Mouse (Mus musculus) kidney, embryonic 16.5 days (tissue): ENCODE results near the gene Paqr6. TPM values are rescaled to one million over a fixed set of nuclear protein-coding genes. Genes with fewer than 3 reads are reported as not detected.

ENCODE experiments used
- ATAC-seq: fragments of 200-750 bp; cut with Nextera tagmentation; 2 replicates; pipeline ENCODE4 v1.8.0; 2017; ENCODE audit warnings: moderate TSS enrichment; ENCODE audit not compliant: low FRiP score, low TSS enrichment
- H3K27ac ChIP-seq: fragments of 300-500 bp; sonication (generic); 2 replicates; pipeline ENCODE4 v1.5.1; 2014; ENCODE audit warnings: low read length
- H3K27me3 ChIP-seq: fragments of 300-500 bp; sonication (generic); 2 replicates; pipeline ENCODE4 v1.6.1; 2014; ENCODE audit warnings: low read length, control low read depth, mixed read lengths; ENCODE audit not compliant: insufficient read depth
- H3K36me3 ChIP-seq: fragments of 300-500 bp; sonication (generic); 2 replicates; pipeline ENCODE4 v1.6.1; 2014; ENCODE audit warnings: low read length, control low read depth, mixed read lengths; ENCODE audit not compliant: insufficient read depth
- H3K4me1 ChIP-seq: fragments of 300-500 bp; sonication (generic); 2 replicates; pipeline ENCODE4 v1.6.1; 2014; ENCODE audit warnings: low read length, control low read depth, mixed read lengths; ENCODE audit not compliant: insufficient read depth
- H3K4me2 ChIP-seq: fragments of 300-500 bp; sonication (generic); replicated peaks from 2 replicates; pipeline ENCODE4 v1.6.1; 2014; ENCODE audit warnings: low read depth, low read length
- H3K4me3 ChIP-seq: fragments of 300-500 bp; sonication (generic); 2 replicates; pipeline ENCODE4 v1.5.1; 2014; ENCODE audit warnings: mild to moderate bottlenecking, low read length
- H3K9ac ChIP-seq: fragments of 300-500 bp; sonication (generic); replicated peaks from 2 replicates; pipeline ENCODE4 v1.6.1; 2014; ENCODE audit warnings: low read length
- H3K9me3 ChIP-seq: fragments of 300-500 bp; sonication (generic); 2 replicates; pipeline ENCODE4 v1.6.1; 2016; ENCODE audit warnings: low read length, control low read depth
- WGBS: fragments of 180-500 bp; shearing (Covaris S2); extraction: QIAGEN DNeasy Blood & Tissue Kit; methylation state at CpG from one replicate; pipeline ENCODE4 v1.1.7; 2014; 5-methylcytosine and 5-hydroxymethylcytosine counted together
- polyA plus RNA-seq: library from polyadenylated mRNA; unstranded; fragments of >200 nt; fragmentation: Nextera tagmentation; extraction: Ambion mirVana; gene quantifications from 2 replicates; pipeline ENCODE4 v1.2.1, GENCODE M21; 2015

The Paqr6 gene
- 19.1 and 22.1 TPM in 2 replicates for polyA plus RNA-seq

DNA sequence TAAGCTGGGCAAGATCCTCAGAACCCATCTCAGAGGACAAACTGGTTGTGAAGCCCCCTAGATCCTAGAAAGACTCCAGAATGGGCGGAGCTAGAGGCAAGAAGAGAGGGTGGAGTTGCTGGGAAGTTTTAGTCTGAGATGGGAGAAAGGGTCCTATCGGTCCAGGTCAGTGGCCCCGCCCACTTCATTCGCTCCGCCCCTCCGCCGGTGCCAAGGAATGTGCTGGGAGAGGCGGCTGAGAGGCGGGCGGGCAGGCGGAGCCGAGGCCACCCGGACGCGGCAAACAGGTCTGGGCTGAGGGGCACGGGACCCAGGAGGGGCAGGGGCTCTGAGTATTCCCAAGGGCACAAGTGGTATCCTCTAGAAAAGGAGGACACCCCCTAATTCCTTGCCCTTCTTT, at the start of gene Paqr6:
TSS of gene Paqr6 (plus strand) at position 248 of the 400 bp plus-strand sequence.
- peaks cover 7% of the 10 kb centered on the region; the same call in 1 of the 2 replicates for H3K27me3 ChIP-seq
- H3K4me3 ChIP-seq, result peak within 1 kb of the TSS; percentile 30
- 2% methylated on average over 16 of the region's 16 CpGs for WGBS
- H3K4me2 ChIP-seq, result peak within 1 kb of the TSS; percentile 42
- peaks cover 28% of the 10 kb centered on the region for H3K36me3 ChIP-seq
- no peaks in the 10 kb centered on the region for H3K9me3 ChIP-seq
- H3K27ac ChIP-seq, result peak within 1 kb of the TSS; percentile 22; the same call in 1 of the 2 replicates
- peak within 1 kb of the TSS; percentile 23; the same call in 1 of the 2 replicates for H3K9ac ChIP-seq
- peak; percentile 47 for ATAC-seq
- H3K4me1 ChIP-seq, result peaks cover 10% of the 10 kb centered on the region; the same call in 1 of the 2 replicates

DNA sequence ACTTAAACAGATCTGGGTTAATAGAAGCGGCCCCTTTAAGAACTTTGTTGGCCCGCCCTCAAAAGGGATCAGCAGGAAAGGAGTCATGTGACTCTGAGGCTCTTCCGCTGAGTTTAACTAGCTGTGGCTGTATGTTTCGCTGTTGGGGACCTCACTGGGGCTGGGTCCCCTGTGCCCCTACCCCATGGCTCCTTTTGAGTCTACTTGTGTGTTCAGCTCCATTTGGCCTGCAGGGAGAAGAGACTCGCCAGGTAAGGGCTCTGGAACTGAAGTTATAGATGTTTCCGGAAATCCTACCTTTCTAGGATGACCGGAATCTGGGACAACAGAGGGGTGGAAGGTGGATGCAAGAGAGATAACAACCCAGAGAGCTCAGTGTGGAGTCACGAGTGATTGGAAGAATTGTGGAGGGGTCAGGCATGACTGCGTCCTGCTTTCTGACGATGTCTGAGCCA, 39.4 kb upstream of the Paqr6 start, which contains the start of gene Glmp:
TSS of gene Glmp (plus strand) at position 73 of the 455 bp plus-strand sequence.
- peak within 1 kb of the TSS; percentile 89 for H3K9ac ChIP-seq
- H3K27me3 ChIP-seq, result no peaks in the 10 kb centered on the region
- H3K9me3 ChIP-seq, result no peaks in the 10 kb centered on the region
- peak within 1 kb of the TSS; percentile 82 for H3K4me2 ChIP-seq
- H3K4me3 ChIP-seq, result peak within 1 kb of the TSS; percentile 94
- peak; percentile 83 for ATAC-seq
- whole genome bisulfite sequencing, result 0% methylated on average over 10 of the region's 10 CpGs
- peaks cover 12% of the 10 kb centered on the region for H3K4me1 ChIP-seq
- peak within 1 kb of the TSS; percentile 72 for H3K27ac ChIP-seq
- H3K36me3 ChIP-seq, result peaks cover 36% of the 10 kb centered on the region

DNA sequence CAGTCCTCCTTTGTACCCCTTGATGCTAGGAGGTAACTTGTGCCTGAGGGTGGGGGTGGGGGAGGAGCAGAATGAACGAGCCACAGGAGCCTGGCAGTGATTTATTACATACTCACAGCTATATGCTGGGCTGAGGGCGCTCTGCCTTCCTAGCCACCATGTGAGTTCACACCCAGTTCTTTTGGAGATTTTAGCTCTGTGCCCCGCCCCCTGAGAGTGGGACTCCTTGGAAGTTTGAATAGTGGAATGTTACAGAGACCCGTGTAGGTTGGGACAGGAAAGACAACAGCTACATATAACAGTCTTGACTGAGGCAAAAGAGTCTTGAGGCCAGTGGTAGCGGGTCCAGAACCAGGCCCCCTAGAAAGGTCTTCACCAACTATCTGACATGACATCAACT, 35.4 kb upstream of the Paqr6 start:
- Histone ChIP-seq H3K27ac (no peak overlapping the region), H3K9me3 (no peaks in the 10 kb centered on the region), H3K36me3 (peaks cover 8% of the 10 kb centered on the region; the same call in 1 of the 2 replicates), H3K4me2 (no peak overlapping the region), H3K4me3 (no peak overlapping the region), H3K9ac (no peak overlapping the region), H3K4me1 (peaks cover 16% of the 10 kb centered on the region), H3K27me3 (no peaks in the 10 kb centered on the region)
- 50% methylated on average over 5 of the region's 5 CpGs for WGBS
- no peak for ATAC-seq

DNA sequence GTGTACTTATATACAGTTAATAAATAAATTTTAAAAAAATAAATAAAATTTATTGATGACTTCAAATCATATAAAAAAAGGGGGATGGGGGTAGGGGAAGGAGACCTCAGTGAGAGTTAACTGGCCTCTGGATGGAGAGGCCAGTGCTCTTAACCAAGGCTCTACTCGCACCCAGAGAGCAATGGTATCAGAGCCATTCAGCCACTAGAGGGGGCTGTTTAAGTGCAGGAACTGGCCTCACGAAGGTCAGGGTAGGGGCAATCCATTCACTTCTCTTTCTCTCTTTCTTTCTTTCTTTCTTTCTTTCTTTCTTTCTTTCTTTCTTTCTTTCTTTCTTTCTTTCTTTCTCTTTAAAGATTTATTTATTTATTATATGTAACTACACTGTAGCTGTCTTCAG, 33.1 kb upstream of the Paqr6 start:
- no peaks in the 10 kb centered on the region for H3K27me3 ChIP-seq
- 42% methylated on average over 2 of the region's 2 CpGs for WGBS
- H3K36me3 ChIP-seq, result peaks cover 8% of the 10 kb centered on the region; the same call in 1 of the 2 replicates
- no peak overlapping the region for H3K4me2 ChIP-seq
- no peaks in the 10 kb centered on the region for H3K9me3 ChIP-seq
- H3K9ac ChIP-seq, result no peak overlapping the region
- no peak for ATAC-seq
- H3K4me1 ChIP-seq, result peaks cover 13% of the 10 kb centered on the region
- H3K27ac ChIP-seq, result no peak overlapping the region
- no peak overlapping the region for H3K4me3 ChIP-seq

DNA sequence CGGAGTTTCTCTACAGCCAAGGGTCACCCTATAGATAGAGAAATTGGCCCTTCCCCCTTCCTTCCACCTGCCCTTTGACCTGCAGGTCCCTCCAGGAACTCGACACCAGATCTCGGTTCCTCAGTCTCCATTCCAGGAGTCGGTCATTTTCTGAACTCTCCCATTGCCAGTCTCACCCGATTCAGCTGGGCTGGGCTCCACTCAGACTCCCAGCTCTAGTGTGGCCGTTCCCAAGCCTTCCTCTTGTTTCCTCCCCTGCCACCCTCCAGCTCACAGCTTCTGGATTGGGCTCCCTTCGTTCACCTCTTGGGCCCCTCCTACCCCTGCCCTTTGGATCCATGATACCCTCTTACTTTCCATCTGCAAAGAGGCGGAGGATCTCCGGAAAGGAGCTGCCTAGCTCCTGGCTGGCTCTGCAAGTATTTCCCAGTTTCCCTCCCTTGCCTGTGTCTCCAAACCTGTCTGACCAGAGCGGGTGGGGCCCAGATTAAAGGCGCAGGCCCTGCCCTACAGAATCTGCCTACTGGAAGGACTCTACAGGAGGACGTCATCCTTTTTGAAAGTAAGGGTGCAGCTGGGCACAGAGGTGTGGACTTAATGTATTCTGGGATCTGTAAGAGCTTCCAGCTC, 30.2 kb upstream of the Paqr6 start:
- Histone ChIP-seq H3K4me1 (peaks cover 28% of the 10 kb centered on the region), H3K9me3 (no peaks in the 10 kb centered on the region), H3K9ac (peak overlapping the region; percentile 60), H3K4me2 (peak overlapping the region; percentile 69), H3K27ac (peak overlapping the region; percentile 52; the same call in 1 of the 2 replicates), H3K4me3 (peak overlapping the region; percentile 27), H3K27me3 (no peaks in the 10 kb centered on the region), H3K36me3 (no peaks in the 10 kb centered on the region)
- no peak for ATAC-seq
- WGBS, result 40% methylated on average over 12 of the region's 12 CpGs

DNA sequence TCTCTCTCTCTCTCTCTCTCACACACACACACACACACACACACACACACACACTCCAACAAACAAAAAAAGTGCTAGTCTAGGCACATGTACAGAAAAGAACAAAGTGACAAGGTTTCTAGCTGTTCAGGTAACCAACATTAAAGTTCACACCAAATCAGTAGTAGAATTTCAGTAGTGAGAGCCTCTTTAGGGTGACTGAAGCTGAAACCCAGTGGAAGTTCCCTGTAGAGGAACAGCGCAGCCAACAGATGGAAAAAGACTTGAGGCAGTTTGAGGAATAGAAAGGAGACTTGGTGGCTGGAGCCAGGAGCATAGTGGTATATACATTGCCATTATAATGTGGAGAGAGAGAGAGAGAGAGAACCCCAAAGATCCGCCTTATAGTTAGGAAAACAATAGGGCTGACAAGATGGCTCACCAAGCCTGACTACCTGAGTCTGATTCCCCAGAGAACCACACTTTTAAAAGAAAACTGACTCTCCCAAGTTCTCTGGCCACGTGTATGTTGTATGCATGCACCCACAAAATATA, 29.4 kb upstream of the Paqr6 start:
- Histone ChIP-seq H3K4me2 (peak overlapping the region; percentile 69), H3K9ac (peak overlapping the region; percentile 80), H3K36me3 (no peaks in the 10 kb centered on the region), H3K9me3 (no peaks in the 10 kb centered on the region), H3K4me3 (peak overlapping the region; percentile 87), H3K4me1 (peaks cover 28% of the 10 kb centered on the region), H3K27me3 (no peaks in the 10 kb centered on the region), H3K27ac (peak overlapping the region; percentile 97)
- no peak for ATAC-seq
- WGBS, result 32% methylated on average over 3 of the region's 3 CpGs

DNA sequence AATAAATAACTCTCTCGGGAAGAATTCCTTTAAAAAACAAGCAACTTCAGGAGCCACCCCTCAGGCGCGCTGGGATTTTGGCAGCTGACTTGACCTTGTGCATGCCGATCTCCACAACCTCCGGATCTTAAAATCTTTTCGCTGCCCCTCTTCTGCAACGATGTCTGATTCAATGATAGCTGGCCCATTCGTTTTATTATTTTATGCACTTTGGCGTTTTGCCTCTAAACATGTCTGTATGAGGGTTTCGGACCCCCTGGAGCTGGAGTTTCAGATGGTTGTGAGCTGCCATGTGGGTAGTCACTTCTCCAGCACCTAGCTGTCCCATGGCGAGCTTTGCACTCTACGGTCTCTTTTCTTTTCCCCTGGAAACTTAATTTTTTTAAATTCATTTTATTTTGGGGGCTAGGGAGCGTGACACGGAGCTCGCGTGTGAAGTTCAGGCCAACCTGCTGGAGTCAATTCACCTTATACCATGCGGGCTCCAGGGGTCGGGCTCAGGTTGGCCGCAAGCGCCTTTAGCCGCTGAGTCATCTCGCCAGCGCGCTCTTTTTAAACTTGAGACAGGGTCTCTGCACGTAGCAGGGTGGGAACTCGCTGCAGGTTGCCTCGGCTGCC, 28.8 kb upstream of the Paqr6 start:
- Histone ChIP-seq H3K27ac (peak overlapping the region; percentile 97), H3K9me3 (no peaks in the 10 kb centered on the region), H3K4me1 (peaks cover 28% of the 10 kb centered on the region), H3K36me3 (no peaks in the 10 kb centered on the region), H3K27me3 (no peaks in the 10 kb centered on the region), H3K9ac (peak overlapping the region; percentile 80), H3K4me2 (peak overlapping the region; percentile 69), H3K4me3 (peak overlapping the region; percentile 87)
- WGBS, result under 1% methylated on average over 27 of the region's 27 CpGs
- peak; percentile 59; the same call in 1 of the 2 replicates for ATAC-seq

DNA sequence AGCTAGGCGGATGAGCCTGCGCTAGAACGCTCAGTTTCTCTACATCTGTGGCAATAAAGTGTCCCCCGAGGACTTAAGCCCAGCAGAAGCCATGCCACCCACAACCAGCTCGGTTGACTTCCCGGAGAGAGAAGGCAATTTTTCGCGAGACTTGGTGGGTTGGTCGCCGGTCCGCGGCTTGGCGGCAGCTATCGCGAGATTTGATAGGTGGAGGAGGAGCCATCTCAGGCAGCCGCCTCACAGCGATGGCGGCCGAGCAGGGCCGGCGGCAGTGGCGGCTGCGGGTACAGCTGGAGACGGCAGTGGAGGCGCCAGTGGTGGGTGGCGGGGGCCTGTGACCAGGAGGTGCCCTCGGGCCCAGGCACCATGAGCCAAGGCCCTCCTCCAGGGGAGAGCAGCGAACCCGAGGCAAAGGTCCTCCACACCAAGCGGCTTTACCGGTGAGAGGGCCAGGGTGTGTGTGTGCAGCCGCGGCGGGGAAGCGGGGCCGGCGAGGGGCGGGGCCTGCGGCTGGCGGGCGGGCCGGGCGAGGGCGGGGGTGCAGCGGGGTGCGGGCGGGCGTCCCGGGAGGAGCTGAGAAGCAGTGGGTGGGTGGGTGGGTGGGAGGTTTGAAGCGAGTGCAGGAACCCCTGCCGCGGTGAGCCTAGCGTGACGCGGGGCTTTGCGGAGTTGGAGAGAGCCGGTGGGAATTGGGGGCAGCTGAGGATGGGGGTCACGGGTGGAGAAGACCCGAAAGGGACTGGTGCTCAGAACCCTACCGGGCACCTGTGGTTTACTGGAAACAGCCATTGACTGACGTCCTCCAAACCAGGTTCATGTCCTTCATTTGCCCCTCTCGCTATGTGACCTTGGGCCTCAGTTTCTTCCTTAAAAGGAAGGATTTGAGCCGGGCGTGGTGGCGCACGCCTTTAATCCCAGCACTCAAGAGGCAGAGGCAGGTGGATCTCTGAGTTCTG, 28.0 kb upstream of the Paqr6 start, which contains the start of the genes Tmem79 and Smg5:
TSS of gene Tmem79 (minus strand) at position 91 of the 956 bp plus-strand sequence.
TSS of gene Smg5 (plus strand) at position 203 of the 956 bp plus-strand sequence.
- Histone ChIP-seq H3K36me3 (no peaks in the 10 kb centered on the region), H3K27ac (peak within 1 kb of the TSS; percentile 97), H3K4me2 (peak within 1 kb of the TSS; percentile 69), H3K4me3 (peak within 1 kb of the TSS; percentile 87), H3K9me3 (no peaks in the 10 kb centered on the region), H3K9ac (peak within 1 kb of the TSS; percentile 80), H3K4me1 (peaks cover 28% of the 10 kb centered on the region), H3K27me3 (no peaks in the 10 kb centered on the region)
- 1% methylated on average over 43 of the region's 66 CpGs for WGBS
- peak; percentile 94 for ATAC-seq
